8 mouse cellular contexts compared by ENCODE assay signal in the genomic region with DNA sequence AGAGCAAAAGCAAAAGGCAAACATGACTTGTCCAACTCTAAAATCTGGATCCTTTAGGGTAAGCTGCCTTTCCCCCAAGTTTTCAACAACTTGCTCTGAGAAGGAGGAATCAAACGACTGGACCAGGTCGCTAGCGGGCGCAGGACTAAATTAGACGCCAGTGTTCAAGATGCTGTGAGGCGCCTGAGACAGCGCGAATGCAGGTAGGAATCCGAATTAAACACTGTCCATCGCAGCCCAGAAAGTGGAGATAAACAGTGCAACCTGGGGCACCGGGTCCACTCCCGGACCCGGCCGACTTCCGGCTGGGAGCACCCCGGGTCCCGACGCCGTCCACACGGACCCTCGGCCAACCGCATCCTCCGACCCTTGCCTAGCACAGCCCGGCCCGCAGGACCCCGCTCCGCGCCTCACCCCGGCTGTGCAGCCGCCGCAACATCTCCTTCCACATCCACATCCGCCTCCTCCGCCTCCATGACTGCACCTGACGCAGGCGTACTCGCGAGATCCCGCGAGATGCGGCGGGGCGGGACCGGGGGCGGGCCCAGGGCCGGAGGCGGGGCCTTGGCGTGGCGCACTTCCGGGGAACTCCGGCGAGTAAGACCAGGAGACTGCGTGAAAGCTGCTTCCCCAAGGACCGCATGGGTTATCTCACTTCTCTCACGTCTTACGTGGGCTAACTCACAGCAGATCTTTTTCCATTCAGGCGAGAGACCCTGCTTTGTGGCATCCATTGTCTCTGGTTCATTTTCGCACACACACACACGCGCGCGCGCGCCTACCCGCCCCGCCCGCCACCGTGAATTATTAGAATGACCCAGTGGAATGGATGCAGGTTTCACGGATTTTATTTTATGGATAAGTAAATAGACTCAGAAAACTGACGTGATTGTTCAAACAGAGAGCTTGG. TPM values are rescaled to one million over a fixed set of nuclear protein-coding genes. Genes with fewer than 3 reads are reported as not detected.
A peak's percentile ranks its signal among the peaks of the same experiment; 100 is the strongest.
DNase-seq lines count a peak whose midpoint lies in the region; ATAC-seq lines count a peak whose summit lies in the region.

A gene (minus strand): TSS at position 511 of the 910 bp plus-strand sequence.

- peak within 1 kb of the TSS; percentile 81 for H3K4me2 ChIP-seq in hindbrain, embryonic 12.5 days (replicated peaks)

- H3K27ac ChIP-seq in hindbrain, embryonic 12.5 days: peak within 1 kb of the TSS; percentile 86

- peaks cover 14% of the 10 kb centered on the region; the same call in 1 of the 2 replicates for H3K36me3 ChIP-seq in hindbrain, embryonic 12.5 days

- ATAC-seq in hindbrain, embryonic 12.5 days (ENCODE audit: low FRiP score): peak; percentile 100

- H3K9me3 ChIP-seq in hindbrain, embryonic 12.5 days (replicated peaks): no peaks in the 10 kb centered on the region

- no peaks in the 10 kb centered on the region for H3K27me3 ChIP-seq in hindbrain, embryonic 12.5 days

- H3K4me3 ChIP-seq in hindbrain, embryonic 12.5 days: peak within 1 kb of the TSS; percentile 86

- DNase-seq in NIH3T3 (ENCODE audit: low read depth): peak; percentile 99
- DNase-seq in cerebellum, postnatal 10 days: peak; percentile 98
- peak; percentile 91 to 93 for DNase-seq in frontal cortex, postnatal 10 days (ENCODE audit: low spot score in 2 of 2)
- DNase-seq in layer of hippocampus, postnatal 14 days (ENCODE audit: low spot score in 2 of 2): peak; percentile 91 to 93
- peak; percentile 95 for DNase-seq in lung, postnatal 14 days
- DNase-seq in retina, adult 2 months (ENCODE audit: low read depth, low spot score): peak; percentile 82
- peak; percentile 95 to 97 for DNase-seq in thymus, postnatal 36 days

- peaks cover 16% of the 10 kb centered on the region for H3K4me1 ChIP-seq in hindbrain, embryonic 12.5 days

- under 1% methylated on average over 60 of the region's 69 CpGs for WGBS in hindbrain, embryonic 12.5 days

- peak within 1 kb of the TSS; percentile 93 for H3K9ac ChIP-seq in hindbrain, embryonic 12.5 days

RNA-seq across cellular contexts. Expression of the gene that starts here (rescaled TPM):
- polyA plus RNA-seq in hindbrain, embryonic 12.5 days (2016; fragmentation: Nextera tagmentation; extraction: Ambion mirVana): 33.2 and 35.7 TPM in 2 replicates
- 10 to 100 TPM; 30.0 to 33.9 TPM for total RNA-seq in layer of hippocampus, postnatal 14 days (2021)

Comparison
In these comparisons a context has a peak if more than half of its experiments do, and no peak if none do; other contexts are left out.
1. Peak in every context shown above with its lines: DNase-seq, ATAC-seq, H3K4me3 ChIP-seq and H3K27ac ChIP-seq.